Mouse (Mus musculus): Measurements from ENCODE around the gene Fh1.

GRCm38 (mm10) chr1:175579598-175580235 lies 45.7 kb downstream of the Fh1 start:
- TF ChIP-seq CTCF (conservative IDR thresholded peaks at IDR 0.05; ENCODE audit: low read length) (no peak), NANOG (IDR thresholded peaks at IDR 0.05; ENCODE audit: borderline replicate concordance, low read length) (no peak)
